Mouse (Mus musculus): Measurements from ENCODE around the gene Fam198b.

Fam198b gene

DNA sequence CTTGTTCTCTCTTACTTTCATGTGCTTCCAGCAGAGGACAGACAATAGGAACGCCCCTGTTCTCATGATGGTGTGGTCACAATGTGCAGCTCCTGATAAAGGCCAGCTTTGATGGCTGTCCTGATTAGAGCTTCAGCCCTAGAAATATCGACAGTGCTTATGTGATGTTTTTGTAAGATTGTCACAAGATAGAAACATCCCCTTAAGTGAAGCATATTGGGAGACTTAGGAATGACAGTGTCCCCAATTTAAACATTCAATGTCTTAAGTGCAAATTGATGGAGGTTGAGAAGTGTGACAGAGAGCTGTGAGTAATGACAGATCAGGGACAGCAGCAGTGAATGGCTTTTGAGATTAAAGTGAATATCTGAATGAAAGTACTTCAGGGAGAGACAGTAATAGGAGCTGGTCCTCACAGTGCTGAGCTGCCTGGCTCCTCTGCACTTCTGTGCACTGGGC, 99.7 kb downstream of the Fam198b start:
- DNase-seq (ENCODE audit: low spot score), result no peak

DNA sequence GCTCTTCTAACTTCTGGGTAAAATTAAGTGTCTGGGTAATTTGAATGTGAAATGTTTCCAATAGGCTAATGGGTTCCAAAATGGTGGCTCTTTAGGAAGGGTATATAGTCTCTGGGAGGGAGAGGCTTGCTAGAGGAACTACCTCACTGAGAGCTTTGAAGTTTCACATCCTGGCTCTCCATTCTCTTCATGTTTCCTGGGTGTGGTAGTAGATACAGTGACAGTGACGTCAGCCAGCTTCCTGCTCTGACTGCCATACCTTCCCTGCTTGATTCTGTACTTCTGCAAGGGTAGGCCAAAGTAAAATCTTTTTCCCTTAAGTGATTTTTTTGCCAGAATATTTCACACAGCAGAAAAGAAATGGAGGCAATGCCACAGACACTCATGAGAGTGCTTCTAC, 100.2 kb downstream of the Fam198b start:
- DNase-seq (ENCODE audit: low spot score), result no peak

DNA sequence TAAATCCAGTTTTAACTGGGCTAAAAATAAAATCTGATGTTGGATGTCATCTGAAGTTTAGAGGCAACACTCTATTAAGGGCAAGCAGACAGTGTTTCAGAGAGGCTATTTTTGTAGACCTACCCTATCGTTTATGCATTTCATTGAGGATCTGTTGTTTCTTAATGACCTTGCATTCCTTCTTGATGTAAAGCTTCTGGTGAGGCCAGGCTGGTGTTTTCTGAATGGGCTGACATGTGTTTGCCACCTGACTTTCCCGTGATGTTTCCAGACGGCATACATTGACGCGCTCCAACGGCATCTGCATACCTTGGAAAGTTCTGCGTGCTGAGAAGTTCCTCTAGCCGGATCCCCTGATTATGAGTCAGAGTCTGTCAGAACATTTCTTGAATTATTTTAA, 104.9 kb downstream of the Fam198b start:
- DNase-seq (ENCODE audit: low spot score), result peak; percentile 64

DNA sequence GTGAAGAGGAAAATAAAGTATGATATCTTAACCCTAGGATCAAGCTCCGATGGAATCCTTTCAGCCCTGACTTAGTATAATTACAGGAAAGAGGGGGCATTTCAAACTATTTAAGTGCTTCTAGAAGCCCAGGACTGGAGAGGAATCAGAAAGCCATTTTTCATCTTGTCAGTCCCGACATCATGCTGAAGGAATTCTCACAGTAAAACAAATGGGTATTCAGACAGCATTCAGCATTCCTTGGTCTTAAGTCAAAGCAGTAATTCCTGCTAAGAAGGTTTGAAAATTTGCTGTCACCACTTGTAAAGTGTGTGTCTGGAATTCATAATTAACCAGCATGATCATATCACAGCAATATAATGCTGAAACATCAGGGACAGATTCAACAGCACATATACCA, 105.6 kb downstream of the Fam198b start:
- DNase-seq (ENCODE audit: low spot score), result peak; percentile 44

DNA sequence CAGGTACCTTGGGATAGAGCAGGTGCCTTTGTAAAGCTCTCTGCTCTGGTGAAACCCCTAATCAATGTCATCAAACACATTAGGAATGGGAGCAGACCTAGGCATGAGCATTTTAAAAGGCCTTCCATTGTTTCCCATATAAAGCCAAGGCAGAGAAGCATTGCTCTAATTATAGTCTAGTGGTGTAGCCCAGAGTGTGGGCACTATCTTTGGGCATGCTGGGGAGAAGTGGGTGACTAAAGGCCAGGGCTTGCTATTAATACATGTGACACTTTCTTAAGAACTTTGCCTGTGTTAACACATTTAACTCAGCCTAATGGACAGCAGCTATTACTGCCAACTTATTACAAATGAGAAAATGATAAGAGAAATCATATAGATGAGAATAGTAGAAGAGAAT, 106.1 kb downstream of the Fam198b start:
- no peak for DNase-seq (ENCODE audit: low spot score)

DNA sequence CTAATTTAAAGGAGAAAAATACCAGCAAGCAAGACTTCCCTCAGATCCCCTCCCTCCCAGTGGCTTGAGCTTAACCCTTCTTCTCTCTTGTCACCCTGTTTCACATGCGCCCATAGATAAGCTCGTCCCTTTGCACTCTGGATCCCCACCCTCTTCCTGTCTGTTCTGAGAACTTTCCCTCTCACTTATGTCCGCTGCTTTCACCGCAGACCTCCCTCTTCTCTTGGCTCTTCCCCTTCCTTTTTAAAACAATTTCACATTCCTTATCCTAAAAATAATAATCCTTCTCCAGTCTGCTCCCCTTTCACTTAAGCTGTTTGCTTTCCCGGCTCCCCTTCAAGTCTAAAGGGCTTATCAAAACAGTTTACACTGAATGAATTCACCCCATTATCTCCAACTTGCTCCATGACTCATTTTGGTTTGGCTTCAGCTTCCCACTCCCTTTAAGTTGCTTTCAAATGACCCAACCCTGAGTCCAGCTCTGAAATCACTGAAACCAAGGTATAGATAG, 109.8 kb downstream of the Fam198b start:
- peak; percentile 27 for DNase-seq (ENCODE audit: low spot score)

DNA sequence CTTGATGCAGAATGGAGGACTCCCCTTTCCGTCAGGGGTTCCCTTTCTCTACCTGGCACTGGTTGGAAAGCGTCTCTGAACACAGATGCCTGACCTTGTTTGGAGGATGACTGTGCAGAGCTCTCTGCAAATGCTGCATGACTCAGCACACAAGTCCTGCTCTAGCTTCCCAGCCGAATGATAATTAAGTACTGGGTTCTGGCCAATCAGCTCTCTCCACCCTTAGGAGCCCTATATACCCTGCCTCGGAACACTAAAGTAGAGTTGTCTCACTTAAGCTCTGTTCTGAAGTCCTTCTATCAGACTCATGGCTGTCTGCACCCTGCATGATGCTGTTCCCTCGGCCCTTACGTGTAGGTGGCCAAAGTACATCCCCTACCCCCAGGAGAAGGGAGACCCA, 111.4 kb downstream of the Fam198b start:
- DNase-seq (ENCODE audit: low spot score), result no peak

All from embryo, embryonic 10.5 days (tissue).